Mouse (Mus musculus): ENCODE data around the gene Fbxo6.

DNA sequence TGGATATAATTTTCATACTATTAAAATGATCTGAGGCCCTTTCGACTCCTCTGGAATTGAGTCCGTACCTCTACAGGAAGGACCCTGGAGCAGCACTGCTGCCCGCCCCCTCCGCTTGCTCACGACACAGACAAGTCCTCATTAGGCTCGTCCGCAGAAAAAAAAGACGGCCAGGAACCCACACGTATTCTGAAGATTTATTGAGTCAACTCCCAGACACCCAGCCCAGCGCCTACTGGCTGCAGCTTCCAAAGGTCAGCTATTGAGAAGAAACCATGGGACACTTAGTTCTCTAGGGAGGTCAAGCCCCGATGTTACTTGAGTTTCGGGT, 12.2 kb downstream of the Fbxo6 start:
- TF ChIP-seq CTCF (IDR thresholded peaks at IDR 0.05; ENCODE audit: borderline replicate concordance, insufficient read depth, low read depth, low read length), result no peak
- TF ChIP-seq POLR2A (IDR thresholded peaks at IDR 0.05; ENCODE audit: borderline replicate concordance, insufficient read depth, low read length), result no peak
